Mouse (Mus musculus): ENCODE measurements around the gene Sorcs2. TPM values are rescaled to one million over a fixed set of nuclear protein-coding genes. Genes with fewer than 3 reads are reported as not detected.

Sorcs2 gene
- polyA plus RNA-seq, 1 experiment from 2014 or later = 1.7 TPM

GRCm38 (mm10) chr5:36085621-36086020 is 312.3 kb downstream of the Sorcs2 start:
- DNase-seq (ENCODE audit: low spot score) = no peak

- DNase-seq (ENCODE audit: low spot score) = no peak
Observed at GRCm38 (mm10) chr5:36083869-36084565, 313.9 kb downstream of the Sorcs2 start.

GRCm38 (mm10) chr5:36081021-36081420 is 316.9 kb downstream of the Sorcs2 start:
- no peak for DNase-seq (ENCODE audit: low spot score)

GRCm38 (mm10) chr5:36075172-36076074 is 322.5 kb downstream of the Sorcs2 start:
- no peak for DNase-seq (ENCODE audit: low spot score)

GRCm38 (mm10) chr5:36069503-36070360 is 328.2 kb downstream of the Sorcs2 start:
- no peak for DNase-seq (ENCODE audit: low spot score)

GRCm38 (mm10) chr5:36067651-36068181 is 330.2 kb downstream of the Sorcs2 start:
- DNase-seq (ENCODE audit: low spot score) = no peak

- no peak for DNase-seq (ENCODE audit: low spot score)
Observed at GRCm38 (mm10) chr5:36057804-36058322, 340.1 kb downstream of the Sorcs2 start.

GRCm38 (mm10) chr5:36056921-36057320 is 341.0 kb downstream of the Sorcs2 start:
- DNase-seq (ENCODE audit: low spot score) = no peak

GRCm38 (mm10) chr5:36055876-36056275 is 342.1 kb downstream of the Sorcs2 start:
- no peak for DNase-seq (ENCODE audit: low spot score)

GRCm38 (mm10) chr5:36054498-36054897 is 343.4 kb downstream of the Sorcs2 start:
- peak; percentile 11 for DNase-seq (ENCODE audit: low spot score)

GRCm38 (mm10) chr5:36043154-36043553 is 354.8 kb downstream of the Sorcs2 start:
- no peak for DNase-seq (ENCODE audit: low spot score)

GRCm38 (mm10) chr5:36041756-36042155 is 356.2 kb downstream of the Sorcs2 start:
- no peak for DNase-seq (ENCODE audit: low spot score)

- no peak for DNase-seq (ENCODE audit: low spot score)
Observed at GRCm38 (mm10) chr5:36041236-36041562, 356.7 kb downstream of the Sorcs2 start.

- DNase-seq (ENCODE audit: low spot score) = no peak
Observed at GRCm38 (mm10) chr5:36040398-36041235, 357.3 kb downstream of the Sorcs2 start.

- no peak for DNase-seq (ENCODE audit: low spot score)
Observed at GRCm38 (mm10) chr5:36039596-36039995, 358.3 kb downstream of the Sorcs2 start.

GRCm38 (mm10) chr5:36033531-36034426 is 364.2 kb downstream of the Sorcs2 start:
- DNase-seq (ENCODE audit: low spot score) = peak; percentile 76

- DNase-seq (ENCODE audit: low spot score) = no peak
Observed at GRCm38 (mm10) chr5:36025076-36025475, 372.9 kb downstream of the Sorcs2 start.

- no peak for DNase-seq (ENCODE audit: low spot score)
Observed at GRCm38 (mm10) chr5:36024003-36024685, 373.8 kb downstream of the Sorcs2 start.

GRCm38 (mm10) chr5:36022361-36022760 is 375.6 kb downstream of the Sorcs2 start:
- DNase-seq (ENCODE audit: low spot score) = no peak

Data from thymus, postnatal 0 days (tissue).